Mouse (Mus musculus) erythroblast, embryonic 14.5 days (primary cell): Measurements from ENCODE around the gene Ilk.

ENCODE experiments used
- GATA1 ChIP-seq: IDR thresholded peaks from 2 replicates; pipeline ENCODE4 v1.6.1; 2012; ENCODE audit warnings: low read length, inconsistent platforms, mixed read lengths
- TAL1 ChIP-seq: IDR thresholded peaks from 3 replicates; pipeline ENCODE4 v1.6.1; 2012; ENCODE audit warnings: low read length, inconsistent platforms, mixed read lengths

DNA sequence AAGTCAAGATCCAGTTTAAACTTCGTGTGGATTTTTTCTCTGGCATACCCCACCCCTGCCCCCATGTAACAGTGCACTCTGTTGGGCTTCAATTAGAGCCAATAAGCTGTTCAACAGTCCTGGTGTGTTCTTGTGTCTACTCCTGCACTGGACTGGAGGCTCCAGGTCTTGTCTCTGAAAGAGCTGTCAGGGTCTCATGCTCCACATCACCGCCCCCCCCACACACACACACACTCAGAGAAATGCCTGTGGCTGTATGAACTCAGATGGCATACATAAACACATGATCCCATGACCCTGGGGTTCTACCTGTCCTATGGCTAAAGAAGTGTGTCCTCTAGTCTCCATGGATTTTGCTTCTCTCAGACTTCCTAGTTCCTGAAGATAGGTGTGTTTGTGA lies 39.6 kb downstream of the Ilk start:
- TF ChIP-seq GATA1 (no peak), TAL1 (no peak)
